Mouse (Mus musculus) embryonic facial prominence, embryonic 14.5 days (tissue): ENCODE measurements around the gene Gstz1. TPM values are rescaled to one million over a fixed set of nuclear protein-coding genes. Genes with fewer than 3 reads are reported as not detected.

ENCODE experiments used
- ATAC-seq: fragments of 200-750 bp; cut with Nextera tagmentation; 2 replicates; pipeline ENCODE4 v1.8.0; 2017; ENCODE audit warnings: low read depth, moderate number of reproducible peaks, moderate TSS enrichment
- DNase-seq: peaks from one replicate; pipeline ENCODE4 v3.0.0-alpha.2; 2015; ENCODE audit warnings: low spot score
- H3K27ac ChIP-seq: fragments of 300-500 bp; sonication (generic); replicated peaks from 2 replicates; pipeline ENCODE4 v1.5.1; 2014; ENCODE audit warnings: low read depth, mild to moderate bottlenecking, low read length, moderate library complexity
- H3K27me3 ChIP-seq: fragments of 300-500 bp; sonication (generic); replicated peaks from 2 replicates; pipeline ENCODE4 v1.6.1; 2014; ENCODE audit warnings: low read length; ENCODE audit not compliant: control insufficient read depth, insufficient read depth
- H3K36me3 ChIP-seq: fragments of 300-500 bp; sonication (generic); 2 replicates; pipeline ENCODE4 v1.6.1; 2014; ENCODE audit warnings: low read length, mixed read lengths; ENCODE audit not compliant: control insufficient read depth, insufficient read depth
- H3K4me1 ChIP-seq: fragments of 300-500 bp; sonication (generic); 2 replicates; pipeline ENCODE4 v1.6.1; 2014; ENCODE audit warnings: antibody characterized with exemption, low read length; ENCODE audit not compliant: control insufficient read depth, insufficient read depth
- H3K4me2 ChIP-seq: fragments of 300-500 bp; sonication (generic); 2 replicates; pipeline ENCODE4 v1.6.1; 2014; ENCODE audit warnings: low read depth, mild to moderate bottlenecking, low read length, moderate library complexity, mixed read lengths
- H3K4me3 ChIP-seq: fragments of 300-500 bp; sonication (generic); 2 replicates; pipeline ENCODE4 v1.5.1; 2014; ENCODE audit warnings: low read depth, mild to moderate bottlenecking, low read length
- H3K9ac ChIP-seq: fragments of 300-500 bp; sonication (generic); 2 replicates; pipeline ENCODE4 v1.6.1; 2014; ENCODE audit warnings: low read depth, mild to moderate bottlenecking, low read length, moderate library complexity, mixed read lengths
- H3K9me3 ChIP-seq: fragments of 300-500 bp; sonication (generic); 2 replicates; pipeline ENCODE4 v1.6.1; 2016; ENCODE audit warnings: low read length; ENCODE audit not compliant: control insufficient read depth
- WGBS: fragments of 180-500 bp; shearing (Covaris S2); extraction: QIAGEN DNeasy Blood & Tissue Kit; methylation state at CpG from one replicate; pipeline ENCODE4 v1.1.7; 2014; 5-methylcytosine and 5-hydroxymethylcytosine counted together
- polyA plus RNA-seq: library from polyadenylated mRNA; unstranded; fragments of >200 nt; fragmentation: Nextera tagmentation; extraction: Ambion mirVana; gene quantifications from 2 replicates; pipeline ENCODE4 v1.2.1, GENCODE M21; 2014

The Gstz1 gene
- polyA plus RNA-seq, 1 experiment from 2014 or later: 34.7 TPM

DNA sequence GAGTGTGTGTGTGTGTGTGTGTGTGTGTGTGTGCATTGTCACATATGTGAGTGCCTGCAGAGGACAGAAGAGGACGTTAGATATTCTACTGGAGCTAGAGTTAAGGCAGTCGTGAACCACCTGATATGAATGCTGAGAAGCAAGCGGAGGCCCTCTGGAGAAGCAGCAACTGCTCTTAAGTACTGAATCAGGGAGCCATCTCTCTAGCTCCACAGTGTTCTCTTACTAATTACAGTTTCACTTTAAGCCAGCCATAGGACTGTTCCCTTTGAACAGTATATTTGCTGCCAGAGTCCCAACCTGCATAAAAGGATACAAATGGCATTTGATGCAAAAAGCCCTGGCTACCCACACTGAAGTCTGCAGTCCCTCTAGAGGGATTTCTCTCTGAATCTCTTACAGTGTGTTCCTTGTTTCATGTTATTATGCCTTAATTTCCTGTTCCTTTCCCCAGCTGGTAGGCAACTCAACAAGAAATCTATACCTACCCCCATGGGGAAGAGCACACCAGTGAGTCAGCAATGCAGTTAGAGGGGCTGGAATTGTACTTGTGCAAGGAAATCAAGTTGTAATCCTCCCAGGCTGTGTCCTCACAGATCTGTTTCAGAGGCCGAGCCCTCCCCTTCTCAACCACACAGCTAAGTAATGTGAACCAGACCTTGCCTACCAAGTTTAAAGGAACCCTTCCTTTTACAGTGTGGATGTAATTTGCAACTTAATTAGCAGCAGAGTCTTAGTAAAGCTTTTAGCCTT, 28.4 kb downstream of the Gstz1 start:
- 29% methylated on average over 4 of the region's 4 CpGs for WGBS
- no peak overlapping the region for H3K4me3 ChIP-seq
- H3K9me3 ChIP-seq: no peaks in the 10 kb centered on the region
- no peaks in the 10 kb centered on the region for H3K27me3 ChIP-seq
- H3K27ac ChIP-seq: peak overlapping the region; percentile 61
- peaks cover 15% of the 10 kb centered on the region for H3K4me1 ChIP-seq
- H3K4me2 ChIP-seq: no peak overlapping the region
- peaks cover 16% of the 10 kb centered on the region for H3K36me3 ChIP-seq
- peak; percentile 88 for DNase-seq
- ATAC-seq: peak; percentile 89
- H3K9ac ChIP-seq: no peak overlapping the region; the same call in 1 of the 2 replicates

- 92% methylated on average over 4 of the region's 4 CpGs for WGBS
- Histone ChIP-seq H3K9ac (no peak overlapping the region), H3K4me2 (no peak overlapping the region), H3K27me3 (no peaks in the 10 kb centered on the region), H3K4me3 (no peak overlapping the region), H3K4me1 (peaks cover 15% of the 10 kb centered on the region), H3K27ac (no peak overlapping the region), H3K9me3 (no peaks in the 10 kb centered on the region), H3K36me3 (peaks cover 1% of the 10 kb centered on the region)
- DNase-seq (no peak), ATAC-seq (no peak)
Measured at GRCm38 (mm10) chr12:87177631-87178030, 30.7 kb downstream of the Gstz1 start.

GRCm38 (mm10) chr12:87193008-87193407, 46.0 kb downstream of the Gstz1 start:
- Histone ChIP-seq H3K4me3 (no peak overlapping the region), H3K27ac (no peak overlapping the region), H3K4me2 (no peak overlapping the region), H3K27me3 (no peaks in the 10 kb centered on the region), H3K9ac (no peak overlapping the region), H3K36me3 (no peaks in the 10 kb centered on the region), H3K9me3 (no peaks in the 10 kb centered on the region), H3K4me1 (0 out of 2 replicates have a peak, but pooled peaks cover 6% of the 10 kb centered on the region)
- WGBS: 79% methylated on average over 3 of the region's 3 CpGs
- DNase-seq (no peak), ATAC-seq (no peak)

DNA sequence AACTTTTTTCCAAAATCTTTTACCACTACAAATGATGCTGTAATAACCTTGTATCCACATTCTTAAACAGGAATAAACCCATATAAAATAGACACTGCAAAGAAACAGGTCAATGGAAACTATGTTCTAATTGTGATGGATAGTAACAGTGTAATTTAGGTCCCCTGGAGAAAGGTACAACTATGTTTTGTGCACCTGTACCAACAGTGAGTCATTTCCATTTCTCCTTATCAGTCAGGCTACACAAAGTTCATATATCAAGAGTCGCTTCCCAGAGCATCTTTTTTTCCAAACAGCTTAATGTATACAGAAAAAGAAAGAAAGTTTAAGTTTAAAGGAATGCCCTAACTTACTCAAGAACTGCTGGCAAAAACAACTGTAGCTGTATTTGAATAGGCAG, 48.1 kb downstream of the Gstz1 start:
- H3K4me3 ChIP-seq: no peak overlapping the region
- H3K9ac ChIP-seq: no peak overlapping the region
- peaks cover 15% of the 10 kb centered on the region; the same call in 1 of the 2 replicates for H3K4me1 ChIP-seq
- DNase-seq: no peak
- ATAC-seq: no peak
- 78% methylated on average over 1 of the region's 1 CpGs for WGBS
- H3K27me3 ChIP-seq: no peaks in the 10 kb centered on the region
- no peak overlapping the region for H3K4me2 ChIP-seq
- no peak overlapping the region for H3K27ac ChIP-seq
- no peaks in the 10 kb centered on the region for H3K9me3 ChIP-seq
- no peaks in the 10 kb centered on the region for H3K36me3 ChIP-seq

- no peak overlapping the region for H3K27ac ChIP-seq
- no peaks in the 10 kb centered on the region for H3K9me3 ChIP-seq
- no peak overlapping the region for H3K4me2 ChIP-seq
- H3K9ac ChIP-seq: no peak overlapping the region
- no peaks in the 10 kb centered on the region for H3K27me3 ChIP-seq
- H3K4me1 ChIP-seq: peaks cover 15% of the 10 kb centered on the region; the same call in 1 of the 2 replicates
- no peaks in the 10 kb centered on the region for H3K36me3 ChIP-seq
- no peak overlapping the region for H3K4me3 ChIP-seq
- DNase-seq (no peak), ATAC-seq (no peak)
Measured at GRCm38 (mm10) chr12:87196310-87196709, 49.3 kb downstream of the Gstz1 start.

- H3K36me3 ChIP-seq: no peaks in the 10 kb centered on the region
- H3K9ac ChIP-seq: peak overlapping the region; percentile 87; the same call in 1 of the 2 replicates
- ATAC-seq (no peak), DNase-seq (no peak)
- WGBS: 48% methylated on average over 6 of the region's 6 CpGs
- peaks cover 15% of the 10 kb centered on the region; the same call in 1 of the 2 replicates for H3K4me1 ChIP-seq
- no peaks in the 10 kb centered on the region for H3K9me3 ChIP-seq
- peak overlapping the region; percentile 85 for H3K4me3 ChIP-seq
- peak overlapping the region; percentile 74 for H3K4me2 ChIP-seq
- no peak overlapping the region for H3K27ac ChIP-seq
- no peaks in the 10 kb centered on the region for H3K27me3 ChIP-seq
Measured at GRCm38 (mm10) chr12:87198792-87199191, 51.8 kb downstream of the Gstz1 start.

DNA sequence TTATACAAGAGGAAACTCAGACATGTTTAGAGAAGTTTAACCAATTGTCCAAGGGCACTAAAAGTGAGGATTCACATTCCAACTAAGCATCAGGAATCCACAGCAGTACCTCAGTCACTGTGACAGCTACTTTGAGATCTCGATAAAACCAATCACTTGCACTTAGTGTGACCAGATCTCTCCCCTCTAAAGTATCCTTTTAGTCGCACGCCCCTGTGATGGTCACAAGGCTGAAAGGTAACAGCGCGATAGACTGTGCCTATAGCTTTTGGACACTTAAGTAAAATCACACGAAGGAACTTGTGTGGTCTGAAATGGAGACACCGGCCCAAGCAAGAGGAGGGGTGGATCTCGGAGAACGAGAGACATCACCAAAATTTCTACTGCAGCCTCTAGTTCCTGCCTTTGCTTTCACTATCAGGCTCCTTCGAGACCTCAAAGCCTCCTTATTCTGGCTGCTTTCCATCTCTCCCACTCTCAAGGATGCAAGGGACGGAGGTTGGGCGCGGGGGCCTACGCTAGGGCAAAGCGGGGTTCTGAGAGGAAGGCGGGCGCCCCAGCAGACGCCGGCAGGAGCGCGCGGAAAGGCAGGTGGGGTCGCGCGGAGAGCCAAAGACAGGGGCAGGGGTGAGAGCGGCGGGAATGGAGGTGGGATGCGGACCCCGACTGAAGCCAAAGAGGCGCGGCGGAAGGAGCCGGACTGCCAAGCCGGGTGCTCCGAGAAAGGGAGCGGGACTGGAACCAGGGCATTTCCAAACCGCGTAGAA, 52.4 kb downstream of the Gstz1 start, which contains the start of gene Samd15:
Gene Samd15, plus strand, starts transcription at position 518 of the 767 bp plus-strand sequence.
- Histone ChIP-seq H3K27ac (peak within 1 kb of the TSS; percentile 84), H3K4me2 (peak within 1 kb of the TSS; percentile 74), H3K4me3 (peak within 1 kb of the TSS; percentile 85), H3K9ac (peak within 1 kb of the TSS; percentile 87), H3K36me3 (no peaks in the 10 kb centered on the region), H3K9me3 (no peaks in the 10 kb centered on the region), H3K27me3 (no peaks in the 10 kb centered on the region), H3K4me1 (peaks cover 15% of the 10 kb centered on the region; the same call in 1 of the 2 replicates)
- ATAC-seq: peak; percentile 48
- DNase-seq: peak; percentile 50
- WGBS: under 1% methylated on average over 37 of the region's 38 CpGs

GRCm38 (mm10) chr12:87199973-87200586, 53.1 kb downstream of the Gstz1 start, which contains the start of gene Tmed8:
Gene Tmed8 (minus strand): TSS chr12:87200454.
- Histone ChIP-seq H3K9ac (peak within 1 kb of the TSS; percentile 87), H3K4me3 (peak within 1 kb of the TSS; percentile 85), H3K4me2 (peak within 1 kb of the TSS; percentile 74), H3K9me3 (no peaks in the 10 kb centered on the region), H3K27ac (peak within 1 kb of the TSS; percentile 84), H3K36me3 (no peaks in the 10 kb centered on the region), H3K27me3 (no peaks in the 10 kb centered on the region), H3K4me1 (peaks cover 15% of the 10 kb centered on the region; the same call in 1 of the 2 replicates)
- DNase-seq (peak; percentile 91), ATAC-seq (peak; percentile 96)
- WGBS: under 1% methylated on average over 15 of the region's 70 CpGs
